Mouse (Mus musculus) kidney, embryonic 16.5 days (tissue): ENCODE results near the gene Dusp11. TPM values are rescaled to one million over a fixed set of nuclear protein-coding genes. Genes with fewer than 3 reads are reported as not detected.
"Not testable (repeated sequence)": the region's sequence is repeated elsewhere in the genome, so short reads cannot be mapped to it uniquely, and the experiment has no call there.

Experiments used
- ATAC-seq: fragments of 200-750 bp; cut with Nextera tagmentation; 2 replicates; pipeline ENCODE4 v1.8.0; 2017; ENCODE audit warnings: moderate TSS enrichment; ENCODE audit not compliant: low FRiP score, low TSS enrichment
- H3K27ac ChIP-seq: fragments of 300-500 bp; sonication (generic); 2 replicates; pipeline ENCODE4 v1.5.1; 2014; ENCODE audit warnings: low read length
- H3K27me3 ChIP-seq: fragments of 300-500 bp; sonication (generic); 2 replicates; pipeline ENCODE4 v1.6.1; 2014; ENCODE audit warnings: low read length, control low read depth, mixed read lengths; ENCODE audit not compliant: insufficient read depth
- H3K36me3 ChIP-seq: fragments of 300-500 bp; sonication (generic); 2 replicates; pipeline ENCODE4 v1.6.1; 2014; ENCODE audit warnings: low read length, control low read depth, mixed read lengths; ENCODE audit not compliant: insufficient read depth
- H3K4me1 ChIP-seq: fragments of 300-500 bp; sonication (generic); 2 replicates; pipeline ENCODE4 v1.6.1; 2014; ENCODE audit warnings: low read length, control low read depth, mixed read lengths; ENCODE audit not compliant: insufficient read depth
- H3K4me2 ChIP-seq: fragments of 300-500 bp; sonication (generic); replicated peaks from 2 replicates; pipeline ENCODE4 v1.6.1; 2014; ENCODE audit warnings: low read depth, low read length
- H3K4me3 ChIP-seq: fragments of 300-500 bp; sonication (generic); 2 replicates; pipeline ENCODE4 v1.5.1; 2014; ENCODE audit warnings: mild to moderate bottlenecking, low read length
- H3K9ac ChIP-seq: fragments of 300-500 bp; sonication (generic); replicated peaks from 2 replicates; pipeline ENCODE4 v1.6.1; 2014; ENCODE audit warnings: low read length
- H3K9me3 ChIP-seq: fragments of 300-500 bp; sonication (generic); 2 replicates; pipeline ENCODE4 v1.6.1; 2016; ENCODE audit warnings: low read length, control low read depth
- WGBS: fragments of 180-500 bp; shearing (Covaris S2); extraction: QIAGEN DNeasy Blood & Tissue Kit; methylation state at CpG from one replicate; pipeline ENCODE4 v1.1.7; 2014; 5-methylcytosine and 5-hydroxymethylcytosine counted together
- polyA plus RNA-seq: library from polyadenylated mRNA; unstranded; fragments of >200 nt; fragmentation: Nextera tagmentation; extraction: Ambion mirVana; gene quantifications from 2 replicates; pipeline ENCODE4 v1.2.1, GENCODE M21; 2015

Gene Dusp11
- polyA plus RNA-seq, 1 experiment from 2014 or later: 40.5 TPM

GRCm38 (mm10) chr6:85938701-85939100 is 22.8 kb downstream of the Dusp11 start:
- WGBS: 82% methylated on average over 10 of the region's 10 CpGs
- Histone ChIP-seq H3K4me3 (no peak overlapping the region), H3K27me3 (no peaks in the 10 kb centered on the region), H3K4me1 (no peaks in the 10 kb centered on the region; the same call in 1 of the 2 replicates), H3K9ac (no peak overlapping the region), H3K27ac (no peak overlapping the region), H3K9me3 (no peaks in the 10 kb centered on the region), H3K36me3 (peaks cover 12% of the 10 kb centered on the region), H3K4me2 (no peak overlapping the region)
- ATAC-seq: no peak

- Histone ChIP-seq H3K4me2 (peak overlapping the region; percentile 64), H3K9ac (peak overlapping the region; percentile 71), H3K36me3 (peaks cover 12% of the 10 kb centered on the region; the same call in 1 of the 2 replicates), H3K4me3 (peak overlapping the region; percentile 55), H3K27ac (peak overlapping the region; percentile 80)
- not testable (repeated sequence) for H3K4me1 ChIP-seq, H3K9me3 ChIP-seq, H3K27me3 ChIP-seq
- WGBS: under 1% methylated on average over 49 of the region's 50 CpGs
- peak; percentile 97 for ATAC-seq
Measured at GRCm38 (mm10) chr6:85936508-85937465, 24.7 kb downstream of the Dusp11 start.

GRCm38 (mm10) chr6:85935646-85936045 is 25.8 kb downstream of the Dusp11 start:
- Histone ChIP-seq H3K27me3 (no peaks in the 10 kb centered on the region), H3K9me3 (no peaks in the 10 kb centered on the region), H3K36me3 (peaks cover 14% of the 10 kb centered on the region; the same call in 1 of the 2 replicates), H3K4me2 (no peak overlapping the region), H3K27ac (no peak overlapping the region), H3K4me3 (no peak overlapping the region), H3K9ac (no peak overlapping the region), H3K4me1 (no peaks in the 10 kb centered on the region; the same call in 1 of the 2 replicates)
- ATAC-seq: no peak
- WGBS: 73% methylated on average over 3 of the region's 3 CpGs

GRCm38 (mm10) chr6:85934047-85934446 is 27.4 kb downstream of the Dusp11 start:
- Histone ChIP-seq H3K4me3 (no peak overlapping the region), H3K27ac (peak overlapping the region; percentile 5; the same call in 1 of the 2 replicates), H3K9ac (no peak overlapping the region), H3K27me3 (no peaks in the 10 kb centered on the region), H3K9me3 (no peaks in the 10 kb centered on the region), H3K4me1 (no peaks in the 10 kb centered on the region; the same call in 1 of the 2 replicates), H3K36me3 (peaks cover 25% of the 10 kb centered on the region), H3K4me2 (no peak overlapping the region)
- ATAC-seq: no peak
- WGBS: 65% methylated on average over 8 of the region's 8 CpGs

DNA sequence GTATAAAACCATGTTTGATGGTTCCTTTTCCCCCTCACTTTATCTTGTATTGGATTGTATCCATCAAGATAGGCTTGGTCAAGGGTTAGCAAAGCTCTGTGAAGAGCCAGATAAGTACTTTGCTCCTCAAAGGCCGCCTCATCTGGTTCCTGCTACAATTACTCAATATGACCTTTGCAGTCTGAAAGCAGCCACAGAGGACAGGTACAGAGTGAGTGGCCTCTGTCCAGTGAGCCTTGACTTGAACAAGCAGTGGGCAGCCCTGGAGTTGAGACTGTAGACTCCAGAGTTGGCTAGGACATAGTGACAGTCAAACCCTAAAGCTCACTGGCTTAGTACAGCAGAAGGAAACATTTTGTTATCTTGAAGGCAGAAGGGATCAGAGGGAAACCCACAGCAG is 32.2 kb downstream of the Dusp11 start:
- Histone ChIP-seq H3K36me3 (peaks cover 59% of the 10 kb centered on the region), H3K4me1 (no peaks in the 10 kb centered on the region), H3K4me2 (no peak overlapping the region), H3K4me3 (no peak overlapping the region), H3K27ac (no peak overlapping the region), H3K9ac (no peak overlapping the region), H3K9me3 (no peaks in the 10 kb centered on the region), H3K27me3 (no peaks in the 10 kb centered on the region)
- ATAC-seq: 0 out of 2 replicates have a peak, but pooled peaks have one; percentile 35
- WGBS: 85% methylated on average over 1 of the region's 1 CpGs

- no peaks in the 10 kb centered on the region for H3K4me1 ChIP-seq
- no peak overlapping the region for H3K4me3 ChIP-seq
- H3K36me3 ChIP-seq: peaks cover 60% of the 10 kb centered on the region
- H3K27me3 ChIP-seq: no peaks in the 10 kb centered on the region
- ATAC-seq: peak; percentile 86
- H3K27ac ChIP-seq: peak overlapping the region; percentile 8; the same call in 1 of the 2 replicates
- 86% methylated on average over 9 of the region's 9 CpGs for WGBS
- no peaks in the 10 kb centered on the region for H3K9me3 ChIP-seq
- no peak overlapping the region for H3K4me2 ChIP-seq
- H3K9ac ChIP-seq: no peak overlapping the region
Measured at GRCm38 (mm10) chr6:85927476-85928464, 33.7 kb downstream of the Dusp11 start.

DNA sequence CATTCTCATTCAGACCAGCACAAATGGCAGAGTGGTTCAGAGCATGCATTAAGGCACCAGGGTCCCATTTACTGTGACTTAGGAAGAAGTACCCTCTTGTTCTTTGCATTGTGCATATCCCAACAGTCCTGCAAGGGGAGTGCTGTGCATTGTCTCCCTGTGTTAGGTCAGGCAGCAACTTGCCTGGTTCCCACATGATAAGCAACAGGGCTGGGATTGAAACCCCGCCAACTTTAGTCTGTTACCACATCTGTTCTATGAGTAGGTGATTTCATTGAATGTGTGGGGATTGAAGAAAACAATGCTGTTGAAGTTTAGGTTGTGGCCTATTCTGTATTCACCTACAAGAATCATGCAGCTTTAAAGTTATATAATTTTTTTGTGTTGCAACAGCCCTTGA is 34.8 kb downstream of the Dusp11 start:
- 96% methylated on average over 1 of the region's 1 CpGs for WGBS
- no peaks in the 10 kb centered on the region for H3K9me3 ChIP-seq
- H3K27me3 ChIP-seq: no peaks in the 10 kb centered on the region
- no peaks in the 10 kb centered on the region for H3K4me1 ChIP-seq
- ATAC-seq: no peak
- no peak overlapping the region for H3K4me2 ChIP-seq
- H3K27ac ChIP-seq: peak overlapping the region; percentile 31; the same call in 1 of the 2 replicates
- peaks cover 57% of the 10 kb centered on the region for H3K36me3 ChIP-seq
- no peak overlapping the region for H3K4me3 ChIP-seq
- H3K9ac ChIP-seq: no peak overlapping the region

- Histone ChIP-seq H3K4me2 (no peak overlapping the region), H3K4me3 (no peak overlapping the region), H3K9ac (no peak overlapping the region), H3K4me1 (no peaks in the 10 kb centered on the region), H3K36me3 (peaks cover 42% of the 10 kb centered on the region), H3K9me3 (no peaks in the 10 kb centered on the region), H3K27ac (no peak overlapping the region), H3K27me3 (no peaks in the 10 kb centered on the region)
- ATAC-seq: no peak
- 93% methylated on average over 1 of the region's 1 CpGs for WGBS
Measured at GRCm38 (mm10) chr6:85923643-85924042, 37.8 kb downstream of the Dusp11 start.

DNA sequence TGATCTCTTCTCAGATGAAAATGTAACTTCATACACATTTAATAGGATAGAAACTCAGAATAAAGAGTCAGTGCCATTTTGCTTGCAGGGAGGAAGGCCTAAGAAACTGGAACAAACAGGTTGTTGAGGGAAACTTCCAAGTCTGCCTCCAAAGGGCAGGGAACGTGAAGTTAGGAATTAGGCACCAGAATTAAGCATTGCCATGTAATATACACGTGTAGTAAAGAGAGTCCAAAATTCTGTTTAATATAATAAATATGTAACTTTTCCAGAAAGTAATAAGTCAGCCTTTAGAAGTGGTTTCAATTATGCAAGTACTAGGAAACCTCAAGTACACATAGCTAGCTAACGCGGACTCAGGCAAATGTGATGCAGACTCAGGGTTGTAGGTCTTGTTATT is 42.1 kb downstream of the Dusp11 start:
- Histone ChIP-seq H3K36me3 (peaks cover 8% of the 10 kb centered on the region; the same call in 1 of the 2 replicates), H3K4me2 (no peak overlapping the region), H3K9ac (no peak overlapping the region), H3K4me1 (peaks cover 9% of the 10 kb centered on the region), H3K27me3 (no peaks in the 10 kb centered on the region), H3K4me3 (no peak overlapping the region), H3K27ac (peak overlapping the region; percentile 61; the same call in 1 of the 2 replicates), H3K9me3 (no peaks in the 10 kb centered on the region)
- WGBS: 82% methylated on average over 4 of the region's 4 CpGs
- ATAC-seq: no peak
